Mouse (Mus musculus): ENCODE measurements around the gene Gys1.

The Gys1 gene

GRCm38 (mm10) chr7:45414740-45415224 is 19.9 kb upstream of the Gys1 start:
- no peak for DNase-seq

- no peak for DNase-seq
These were observed 19.0 kb upstream of the Gys1 start for GRCm38 (mm10) chr7:45415636-45416035.

GRCm38 (mm10) chr7:45417962-45418492 is 16.6 kb upstream of the Gys1 start:
- peak; percentile 28 for DNase-seq

- peak; percentile 47 for DNase-seq
These were observed 14.6 kb upstream of the Gys1 start for GRCm38 (mm10) chr7:45419859-45420614.

- DNase-seq, result no peak
These were observed 14.1 kb upstream of the Gys1 start, which contains the start of gene Lhb for GRCm38 (mm10) chr7:45420615-45420919. TSS of gene Lhb (plus strand) at chr7:45420820.

- no peak for DNase-seq
These were observed 13.4 kb upstream of the Gys1 start for GRCm38 (mm10) chr7:45421194-45421593.

GRCm38 (mm10) chr7:45426556-45426955 is 8.1 kb upstream of the Gys1 start:
- DNase-seq, result no peak

GRCm38 (mm10) chr7:45433835-45434202 is 825 bp upstream of the Gys1 start:
- no peak for DNase-seq

- DNase-seq, result peak; percentile 48
These were observed 394 bp downstream of the Gys1 start for GRCm38 (mm10) chr7:45435038-45435437.

GRCm38 (mm10) chr7:45436444-45436843 is 1.8 kb downstream of the Gys1 start:
- no peak for DNase-seq

GRCm38 (mm10) chr7:45437046-45437445 is 2.4 kb downstream of the Gys1 start:
- DNase-seq, result peak; percentile 64

- peak; percentile 29 for DNase-seq
These were observed 3.1 kb downstream of the Gys1 start, which contains the start of gene Ruvbl2 for GRCm38 (mm10) chr7:45437521-45438276. TSS of gene Ruvbl2 (minus strand) at chr7:45438096.

- DNase-seq, result no peak
These were observed 9.1 kb downstream of the Gys1 start for GRCm38 (mm10) chr7:45443526-45444420.

- no peak for DNase-seq
These were observed 11.9 kb downstream of the Gys1 start for GRCm38 (mm10) chr7:45446589-45446988.

GRCm38 (mm10) chr7:45447325-45447990 is 12.8 kb downstream of the Gys1 start:
- peak; percentile 58 for DNase-seq

- DNase-seq, result no peak
These were observed 15.3 kb downstream of the Gys1 start for GRCm38 (mm10) chr7:45449974-45450373.

- peak; percentile 89 for DNase-seq
These were observed 16.8 kb downstream of the Gys1 start for GRCm38 (mm10) chr7:45451344-45451982.

GRCm38 (mm10) chr7:45454971-45455370 is 20.3 kb downstream of the Gys1 start:
- DNase-seq, result no peak

GRCm38 (mm10) chr7:45455932-45456696 is 21.5 kb downstream of the Gys1 start:
- no peak for DNase-seq

GRCm38 (mm10) chr7:45456721-45457203 is 22.1 kb downstream of the Gys1 start:
- no peak for DNase-seq
